Mouse (Mus musculus): ENCODE measurements around the gene Rac2.

DNA sequence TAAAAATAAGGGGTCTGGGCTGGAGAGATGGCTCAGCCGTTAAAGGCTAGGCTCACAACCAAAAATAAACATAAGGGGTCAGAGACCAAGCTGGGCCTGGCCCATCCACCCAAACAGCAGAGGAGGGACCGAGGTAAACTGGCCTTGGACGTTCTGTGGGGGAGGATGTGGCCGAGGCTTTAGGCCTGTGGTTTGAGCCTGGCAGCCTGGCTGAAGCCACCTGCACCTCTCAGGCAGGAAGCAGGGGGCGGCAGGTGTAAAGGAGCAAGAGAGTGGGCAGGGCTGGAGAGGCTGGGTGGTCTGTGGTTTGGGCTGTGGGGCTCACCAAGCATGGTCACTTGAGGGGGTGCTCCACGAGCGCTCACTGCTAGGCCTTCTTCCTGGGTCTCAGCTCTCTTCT is 60.6 kb downstream of the Rac2 start:
- no peak for TF ChIP-seq POLR2A (IDR thresholded peaks at IDR 0.05; ENCODE audit: control insufficient read depth, extremely low read depth, insufficient read depth, low read length, poor library complexity)
- TF ChIP-seq CTCF (IDR thresholded peaks at IDR 0.05; ENCODE audit: borderline replicate concordance, control insufficient read depth, extremely low read depth, insufficient read depth, low read length, poor library complexity) = no peak

Data from thymus, adult 2 months (tissue).